Mouse (Mus musculus) heart, embryonic 11.5 days (tissue): ENCODE data around the gene Fstl1. TPM values are rescaled to one million over a fixed set of nuclear protein-coding genes. Genes with fewer than 3 reads are reported as not detected.

Experiments used
- ATAC-seq: fragments of 200-750 bp; cut with Nextera tagmentation; replicated peaks from 2 replicates; pipeline ENCODE4 v1.8.0; 2017; ENCODE audit warnings: moderate library complexity; ENCODE audit not compliant: insufficient number of reproducible peaks, low FRiP score, low TSS enrichment
- H3K27ac ChIP-seq: fragments of 300-500 bp; sonication (generic); 2 replicates; pipeline ENCODE4 v1.5.1; 2014; ENCODE audit warnings: mild to moderate bottlenecking, low read depth, low read length
- H3K27me3 ChIP-seq: fragments of 300-500 bp; sonication (generic); 2 replicates; pipeline ENCODE4 v1.6.1; 2014; ENCODE audit warnings: mild to moderate bottlenecking, low read length, mixed read lengths; ENCODE audit not compliant: control insufficient read depth, insufficient read depth
- H3K36me3 ChIP-seq: fragments of 300-500 bp; sonication (generic); 2 replicates; pipeline ENCODE4 v1.6.1; 2014; ENCODE audit warnings: mild to moderate bottlenecking, low read length, moderate library complexity, mixed read lengths; ENCODE audit not compliant: control insufficient read depth, insufficient read depth
- H3K4me1 ChIP-seq: fragments of 300-500 bp; sonication (generic); 2 replicates; pipeline ENCODE4 v1.6.1; 2014; ENCODE audit warnings: low read length; ENCODE audit not compliant: control insufficient read depth, insufficient read depth
- H3K4me2 ChIP-seq: fragments of 300-500 bp; sonication (generic); 2 replicates; pipeline ENCODE4 v1.6.1; 2014; ENCODE audit warnings: mild to moderate bottlenecking, moderate library complexity
- H3K4me3 ChIP-seq: fragments of 300-500 bp; sonication (generic); 2 replicates; pipeline ENCODE4 v1.5.1; 2014; ENCODE audit warnings: low read depth, low read length
- H3K9ac ChIP-seq: fragments of 300-500 bp; sonication (generic); 2 replicates; pipeline ENCODE4 v1.6.1; 2014; ENCODE audit warnings: mild to moderate bottlenecking, low read depth, low read length, moderate library complexity
- H3K9me3 ChIP-seq: fragments of 300-500 bp; sonication (generic); replicated peaks from 2 replicates; pipeline ENCODE4 v1.6.1; 2016; ENCODE audit warnings: low read length; ENCODE audit not compliant: control insufficient read depth
- WGBS: fragments of 180-500 bp; shearing (Covaris S2); extraction: QIAGEN DNeasy Blood & Tissue Kit; methylation state at CpG from one replicate; pipeline ENCODE4 v1.1.7; 2014; ENCODE audit not compliant: insufficient replicate concordance; 5-methylcytosine and 5-hydroxymethylcytosine counted together
- polyA plus RNA-seq: library from polyadenylated mRNA; unstranded; fragments of >200 nt; fragmentation: Nextera tagmentation; extraction: Ambion mirVana; gene quantifications from 2 replicates; pipeline ENCODE4 v1.2.1, GENCODE M21; 2014

Fstl1 gene
- polyA plus RNA-seq, 1 experiment from 2014 or later, result 503 TPM

GRCm38 (mm10) chr16:37861029-37861428 lies 84.4 kb downstream of the Fstl1 start, which contains the start of gene Gm36028:
TSS of gene Gm36028 (minus strand) at chr16:37861146.
- ATAC-seq, result no peak
- Histone ChIP-seq H3K27ac (no peak within 1 kb of the TSS), H3K36me3 (no peaks in the 10 kb centered on the region), H3K4me3 (no peak within 1 kb of the TSS), H3K4me1 (peaks cover 6% of the 10 kb centered on the region; the same call in 1 of the 2 replicates), H3K4me2 (no peak within 1 kb of the TSS), H3K27me3 (no peaks in the 10 kb centered on the region), H3K9ac (no peak within 1 kb of the TSS), H3K9me3 (no peaks in the 10 kb centered on the region)
- 44% methylated on average over 7 of the region's 7 CpGs for whole genome bisulfite sequencing

- Histone ChIP-seq H3K36me3 (no peaks in the 10 kb centered on the region), H3K9ac (no peak overlapping the region), H3K4me1 (peaks cover 3% of the 10 kb centered on the region; the same call in 1 of the 2 replicates), H3K9me3 (no peaks in the 10 kb centered on the region), H3K27me3 (no peaks in the 10 kb centered on the region), H3K4me3 (no peak overlapping the region), H3K4me2 (no peak overlapping the region), H3K27ac (no peak overlapping the region)
- no peak for ATAC-seq
- WGBS, result 67% methylated on average over 3 of the region's 3 CpGs
Measured at GRCm38 (mm10) chr16:37863876-37864275, 87.2 kb downstream of the Fstl1 start.

GRCm38 (mm10) chr16:37865841-37866240 lies 89.2 kb downstream of the Fstl1 start:
- H3K27me3 ChIP-seq, result no peaks in the 10 kb centered on the region
- H3K9ac ChIP-seq, result no peak overlapping the region
- no peaks in the 10 kb centered on the region for H3K9me3 ChIP-seq
- H3K36me3 ChIP-seq, result no peaks in the 10 kb centered on the region
- H3K4me3 ChIP-seq, result no peak overlapping the region
- no peak for ATAC-seq
- H3K4me1 ChIP-seq, result peaks cover 13% of the 10 kb centered on the region
- WGBS, result 84% methylated on average over 9 of the region's 9 CpGs
- H3K27ac ChIP-seq, result no peak overlapping the region
- no peak overlapping the region for H3K4me2 ChIP-seq

- peak within 1 kb of the TSS; percentile 95 for H3K4me3 ChIP-seq
- WGBS, result under 1% methylated on average over 54 of the region's 86 CpGs
Measured at GRCm38 (mm10) chr16:37867791-37868505, 91.3 kb downstream of the Fstl1 start, which contains the start of gene Lrrc58. TSS of gene Lrrc58 (plus strand) at chr16:37868389.

GRCm38 (mm10) chr16:37868506-37869469 lies 92.1 kb downstream of the Fstl1 start:
- under 1% methylated on average over 66 of the region's 87 CpGs for WGBS
- H3K27me3 ChIP-seq, result no peaks in the 10 kb centered on the region
- no peaks in the 10 kb centered on the region for H3K9me3 ChIP-seq
- peak overlapping the region; percentile 97 for H3K9ac ChIP-seq
- peak; percentile 70 for ATAC-seq
- peak overlapping the region; percentile 95 for H3K4me3 ChIP-seq
- peaks cover 18% of the 10 kb centered on the region for H3K4me1 ChIP-seq
- H3K27ac ChIP-seq, result peak overlapping the region; percentile 97
- peak overlapping the region; percentile 75 for H3K4me2 ChIP-seq
- no peaks in the 10 kb centered on the region for H3K36me3 ChIP-seq

More at GRCm38 (mm10) chr16:37867791-37868505, 91.3 kb downstream of the Fstl1 start, which contains the start of gene Lrrc58:
- Histone ChIP-seq H3K9ac (peak within 1 kb of the TSS; percentile 97), H3K4me2 (peak within 1 kb of the TSS; percentile 75), H3K27me3 (no peaks in the 10 kb centered on the region), H3K36me3 (no peaks in the 10 kb centered on the region), H3K4me1 (peaks cover 18% of the 10 kb centered on the region), H3K27ac (peak within 1 kb of the TSS; percentile 97), H3K9me3 (no peaks in the 10 kb centered on the region)
- ATAC-seq, result peak; percentile 90

- no peak for ATAC-seq
- Histone ChIP-seq H3K4me1 (peaks cover 18% of the 10 kb centered on the region), H3K27me3 (no peaks in the 10 kb centered on the region), H3K9ac (peak overlapping the region; percentile 97), H3K4me3 (peak overlapping the region; percentile 95), H3K36me3 (no peaks in the 10 kb centered on the region; the same call in 1 of the 2 replicates), H3K27ac (peak overlapping the region; percentile 97), H3K4me2 (peak overlapping the region; percentile 75), H3K9me3 (no peaks in the 10 kb centered on the region)
- 21% methylated on average over 4 of the region's 4 CpGs for WGBS
Measured at GRCm38 (mm10) chr16:37869470-37870231, 93.0 kb downstream of the Fstl1 start.

- no peak for ATAC-seq
- Histone ChIP-seq H3K4me2 (peak overlapping the region; percentile 1; the same call in 1 of the 2 replicates), H3K27ac (no peak overlapping the region), H3K36me3 (peaks cover 2% of the 10 kb centered on the region; the same call in 1 of the 2 replicates), H3K9me3 (no peaks in the 10 kb centered on the region), H3K4me1 (peaks cover 18% of the 10 kb centered on the region), H3K9ac (no peak overlapping the region), H3K27me3 (no peaks in the 10 kb centered on the region), H3K4me3 (no peak overlapping the region)
- WGBS, result 84% methylated on average over 4 of the region's 4 CpGs
Measured at GRCm38 (mm10) chr16:37871112-37871715, 94.5 kb downstream of the Fstl1 start.
